Mouse (Mus musculus) Patski (cell line): Measurements from ENCODE around the gene Tmem91. TPM values are rescaled to one million over a fixed set of nuclear protein-coding genes. Genes with fewer than 3 reads are reported as not detected.
A peak's percentile ranks its signal among the peaks of the same experiment; 100 is the strongest.

Experiments
- ATAC-seq: fragments of 100-300 bp; one replicate; pipeline ENCODE4 v1.8.0; 2021
- CTCF ChIA-PET: fragments of 350-600 bp; sonication (Branson Sonifier 250); formaldehyde crosslinking; loops from one replicate; lab custom pipeline; 2022; ENCODE audit warnings: inconsistent platforms; lab: Charles Lee
- POLR2A ChIA-PET: fragments of 350-600 bp; sonication (Branson Sonifier 250); formaldehyde crosslinking; loops from one replicate; lab custom pipeline; 2022; ENCODE audit warnings: antibody characterized with exemption, inconsistent platforms; lab: Charles Lee
- DNase-seq: peaks from one replicate; pipeline ENCODE4 v3.0.0-alpha.2; 2011; ENCODE audit warnings: low read depth, low spot score
- H3K27me3 ChIP-seq: fragments of 371-371 bp; one replicate; pipeline ENCODE4 v1.5.1; 2021
- CTCF ChIP-seq: fragments of 100-300 bp; IDR thresholded peaks from one replicate; pipeline ENCODE4 v1.5.1; 2021
- in situ Hi-C: fragments of 300-500 bp; cut with MboI; formaldehyde crosslinking; loops from 3 replicates; pipeline ENCODE4 v1.11.1; 2018; ENCODE audit warnings: low pct_unique_long_range_greater_than_20kb, mixed read lengths
- polyA plus RNA-seq: library from polyadenylated mRNA; unstranded; gene quantifications from one replicate; pipeline ENCODE4 v1.2.3, GENCODE M21; 2021

Gene Tmem91
- polyA plus RNA-seq, 1 experiment from 2014 or later: 0.49 TPM

- no peaks in the 10 kb centered on the region for H3K27me3 ChIP-seq
- in situ Hi-C loops: no loop called here
- DNase-seq (no peak), ATAC-seq (no peak)
- ChIA-PET CTCF (no interaction called here), POLR2A (no interaction called here)
- TF ChIP-seq CTCF: no peak
Measured at GRCm38 (mm10) chr7:25649839-25650238, 25.1 kb downstream of the Tmem91 start.

GRCm38 (mm10) chr7:25647574-25648123 lies 27.3 kb downstream of the Tmem91 start:
- in situ Hi-C loops: no loop called here
- POLR2A ChIA-PET: interaction anchor here (1.1 kb wide), 1 partner anchor 8 kb away, joined by 3 read pairs; no protein-coding TSS in a partner anchor

GRCm38 (mm10) chr7:25645074-25645473 lies 29.9 kb downstream of the Tmem91 start:
- in situ Hi-C loops: no loop called here
- no peak for TF ChIP-seq CTCF
- ATAC-seq: no peak
- CTCF ChIA-PET: no interaction called here
- POLR2A ChIA-PET: no interaction called here
- no peak for DNase-seq
- no peaks in the 10 kb centered on the region for H3K27me3 ChIP-seq

More at GRCm38 (mm10) chr7:25647574-25648123, 27.3 kb downstream of the Tmem91 start:
- H3K27me3 ChIP-seq: no peaks in the 10 kb centered on the region
- ATAC-seq: no peak
- DNase-seq: no peak
- CTCF ChIA-PET: no interaction called here
- TF ChIP-seq CTCF: no peak

- ChIA-PET POLR2A (no interaction called here), CTCF (no interaction called here)
- DNase-seq (no peak), ATAC-seq (no peak)
- in situ Hi-C loops: no loop called here
- TF ChIP-seq CTCF: no peak
- no peaks in the 10 kb centered on the region for H3K27me3 ChIP-seq
Measured at GRCm38 (mm10) chr7:25644631-25645030, 30.3 kb downstream of the Tmem91 start.

- H3K27me3 ChIP-seq: no peaks in the 10 kb centered on the region
- ATAC-seq (no peak), DNase-seq (no peak)
- TF ChIP-seq CTCF: no peak
- CTCF ChIA-PET: no interaction called here
- in situ Hi-C loops: no loop called here
- POLR2A ChIA-PET: no interaction called here
Measured at GRCm38 (mm10) chr7:25644136-25644535, 30.8 kb downstream of the Tmem91 start.

GRCm38 (mm10) chr7:25639754-25640153 lies 35.2 kb downstream of the Tmem91 start:
- ChIA-PET POLR2A (no interaction called here), CTCF (interaction anchor here (0.9 kb wide), 1 partner anchor 13 kb away, joined by 3 read pairs; no protein-coding TSS in a partner anchor)
- DNase-seq (no peak), ATAC-seq (no peak)
- no peak for TF ChIP-seq CTCF
- no peaks in the 10 kb centered on the region for H3K27me3 ChIP-seq
- in situ Hi-C loops: no loop called here

- CTCF ChIA-PET: no interaction called here
- POLR2A ChIA-PET: no interaction called here
- ATAC-seq (no peak), DNase-seq (no peak)
- no peaks in the 10 kb centered on the region for H3K27me3 ChIP-seq
- in situ Hi-C loops: no loop called here
- no peak for TF ChIP-seq CTCF
Measured at GRCm38 (mm10) chr7:25637099-25637498, 37.9 kb downstream of the Tmem91 start.

- TF ChIP-seq CTCF: no peak
- H3K27me3 ChIP-seq: no peaks in the 10 kb centered on the region
- CTCF ChIA-PET: no interaction called here
- ATAC-seq (peak; percentile 29), DNase-seq (no peak)
- in situ Hi-C loops: no loop called here
- POLR2A ChIA-PET: no interaction called here
Measured at GRCm38 (mm10) chr7:25636373-25636772, 38.6 kb downstream of the Tmem91 start.

- DNase-seq: no peak
- in situ Hi-C loops: no loop called here
- TF ChIP-seq CTCF: no peak
- no peak for ATAC-seq
- H3K27me3 ChIP-seq: no peaks in the 10 kb centered on the region
- CTCF ChIA-PET: no interaction called here
- POLR2A ChIA-PET: no interaction called here
Measured at GRCm38 (mm10) chr7:25632679-25633078, 42.3 kb downstream of the Tmem91 start.

GRCm38 (mm10) chr7:25628323-25628620 lies 46.7 kb downstream of the Tmem91 start:
- POLR2A ChIA-PET: no interaction called here
- CTCF ChIA-PET: no interaction called here
- ATAC-seq (no peak), DNase-seq (no peak)
- H3K27me3 ChIP-seq: no peaks in the 10 kb centered on the region
- in situ Hi-C loops: no loop called here
- no peak for TF ChIP-seq CTCF

GRCm38 (mm10) chr7:25627431-25628322 lies 47.3 kb downstream of the Tmem91 start:
- TF ChIP-seq CTCF: no peak
- CTCF ChIA-PET: no interaction called here
- in situ Hi-C loops: no loop called here
- POLR2A ChIA-PET: no interaction called here
- H3K27me3 ChIP-seq: no peaks in the 10 kb centered on the region
- ATAC-seq: no peak
- no peak for DNase-seq
